Mouse (Mus musculus): ENCODE measurements around the gene Aff2.

DNA sequence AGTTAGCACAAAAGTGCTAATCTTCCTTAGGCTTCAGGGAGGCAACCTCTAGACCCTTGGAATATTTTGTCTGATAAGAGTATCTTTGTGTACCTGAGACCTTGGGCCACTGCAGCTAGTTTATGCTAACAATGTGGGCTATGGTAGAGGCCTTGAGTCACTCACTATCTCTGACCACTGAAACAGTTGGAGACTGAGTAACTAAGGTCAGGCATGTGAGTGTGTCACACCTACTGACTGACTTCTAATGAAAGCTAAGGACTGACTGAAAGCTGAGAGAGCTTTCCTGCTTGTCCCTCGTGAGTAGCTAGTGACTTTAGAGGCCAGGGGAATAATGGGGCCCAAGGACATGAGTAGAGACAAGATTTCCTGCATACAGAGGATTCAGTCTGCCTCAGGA is 54.9 kb downstream of the Aff2 start:
- TF ChIP-seq CTCF (conservative IDR thresholded peaks at IDR 0.05; ENCODE audit: low read length) (no peak), NANOG (IDR thresholded peaks at IDR 0.05; ENCODE audit: borderline replicate concordance, low read length) (no peak), POU5F1 (IDR thresholded peaks at IDR 0.05; ENCODE audit: borderline replicate concordance, low read length) (no peak)

All from E14TG2a.4 (cell line).